Mouse (Mus musculus) right cerebral cortex, postnatal 4 days (tissue): ENCODE measurements around the gene Mtmr14.

Experiments
- DNase-seq: peaks from one replicate; pipeline ENCODE4 v3.0.0-alpha.2; 2022

Mtmr14 gene

GRCm38 (mm10) chr6:113237542-113238270 lies at the start of gene Mtmr14:
Gene Mtmr14 (plus strand): TSS chr6:113237843.
- DNase-seq = peak; percentile 99

DNA sequence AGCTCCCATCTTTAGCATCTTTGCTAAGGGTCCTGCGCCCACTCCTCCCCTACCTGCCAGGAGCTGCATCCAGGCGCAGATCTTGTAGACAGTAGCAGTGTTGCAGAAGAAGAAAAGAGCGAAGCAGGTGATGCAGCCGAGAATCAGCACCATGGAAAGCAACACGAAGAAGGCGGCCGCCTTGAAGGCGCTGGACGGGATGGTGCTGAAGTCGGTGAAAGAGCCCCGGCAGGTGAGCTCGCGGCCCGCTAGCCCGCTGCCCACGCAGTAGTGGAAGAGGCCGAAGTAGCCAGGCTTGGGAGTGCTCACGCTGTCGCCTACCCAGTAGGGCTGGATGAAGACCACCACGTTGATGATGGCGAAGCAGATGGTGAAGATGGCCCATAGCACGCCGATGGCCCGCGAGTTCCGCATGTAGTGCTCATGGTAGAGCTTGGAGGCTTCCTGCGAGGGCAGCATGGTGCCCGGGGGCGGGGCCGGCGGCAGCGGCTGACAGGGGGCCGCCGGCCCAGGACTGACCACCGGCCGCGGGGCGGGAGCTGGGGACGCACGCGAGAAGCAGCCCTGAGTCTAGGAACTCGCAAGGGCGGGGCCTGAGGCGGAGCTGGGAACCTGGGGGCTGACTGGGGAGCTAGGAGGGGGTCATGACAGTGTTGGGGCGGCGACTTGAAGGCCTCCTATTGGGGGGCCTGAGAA lies 43.7 kb upstream of the Mtmr14 start:
- peak; percentile 44 for DNase-seq

DNA sequence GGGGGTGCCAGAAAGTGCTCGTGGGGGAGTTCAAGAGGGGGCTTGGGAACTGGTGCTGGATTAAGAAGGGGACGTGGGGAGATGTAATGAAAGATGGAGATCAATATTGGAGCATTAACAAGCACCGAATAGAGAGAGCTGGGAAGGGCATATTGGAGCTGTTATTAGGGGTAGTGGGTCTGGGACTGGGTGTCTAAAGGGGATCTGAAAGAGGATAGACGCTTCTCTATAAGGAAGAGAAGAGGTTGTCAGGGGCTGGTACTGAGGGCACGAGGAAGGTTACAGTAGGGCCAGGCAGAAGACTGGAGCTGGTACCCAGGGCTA lies 43.2 kb upstream of the Mtmr14 start:
- no peak for DNase-seq

DNA sequence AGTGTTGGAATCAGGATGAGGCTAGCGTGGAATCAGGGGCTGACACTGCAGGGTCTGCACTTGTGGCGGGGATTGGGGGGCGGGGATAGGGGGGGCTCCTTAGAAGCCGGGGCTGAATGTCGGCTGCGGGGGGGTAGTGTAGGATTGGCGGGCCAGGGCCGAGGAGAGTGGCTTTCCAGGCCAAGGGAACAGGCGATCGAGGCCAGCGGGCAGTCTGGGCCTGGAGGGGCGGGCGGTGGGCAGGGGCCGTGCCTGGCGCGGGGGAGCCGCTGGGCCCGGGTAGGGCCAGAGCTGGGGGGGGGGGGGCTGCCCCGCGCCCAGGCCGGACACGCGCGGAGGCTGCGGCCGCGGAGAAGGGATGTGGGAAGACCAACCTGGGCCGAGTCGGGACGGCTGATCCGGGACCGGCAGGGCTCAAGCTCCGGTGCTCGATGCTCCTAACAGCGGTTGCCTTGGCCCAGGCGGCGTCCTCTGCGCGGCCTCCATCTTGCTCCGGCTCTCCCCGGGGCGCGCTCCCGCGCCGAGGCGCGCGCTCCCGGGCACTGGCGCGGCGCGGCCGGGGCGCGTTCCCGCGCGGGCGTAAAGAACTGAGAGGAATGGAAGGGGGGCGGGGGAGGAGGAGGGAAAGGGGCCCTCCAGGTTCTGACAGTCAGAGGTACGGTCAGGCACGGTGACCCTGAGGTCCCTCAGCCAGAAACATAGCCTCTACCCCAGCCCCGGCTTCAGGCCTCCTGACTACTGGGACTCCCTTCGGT lies 42.6 kb upstream of the Mtmr14 start, which contains the start of gene Lhfpl4:
Lhfpl4 (minus strand) TSS at position 544 of the 755 bp plus-strand sequence.
- DNase-seq = peak; percentile 76

- DNase-seq = peak; percentile 14
These were observed 42.0 kb upstream of the Mtmr14 start for GRCm38 (mm10) chr6:113195596-113195992.

DNA sequence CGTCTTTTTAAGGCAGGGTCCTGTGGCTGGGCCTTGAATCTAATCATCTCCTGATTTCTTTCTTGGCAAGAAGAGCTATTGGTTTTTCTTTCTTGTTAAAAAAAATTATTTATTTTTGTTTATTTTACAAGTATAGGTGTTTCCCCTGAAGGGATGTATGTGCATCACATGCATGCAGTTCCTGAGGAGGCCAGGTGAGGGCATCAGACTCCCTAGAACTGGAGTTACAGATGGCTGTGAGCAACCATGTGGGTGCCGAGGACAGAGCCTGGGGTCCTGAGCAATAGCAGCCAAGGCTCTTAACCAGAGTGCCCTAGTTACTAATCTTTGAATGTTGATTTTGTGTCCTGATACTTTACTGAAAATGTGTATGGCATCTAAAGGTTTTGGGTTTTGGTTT lies 21.4 kb upstream of the Mtmr14 start:
- no peak for DNase-seq

GRCm38 (mm10) chr6:113225798-113226197 lies 11.8 kb upstream of the Mtmr14 start:
- no peak for DNase-seq

- DNase-seq = no peak
These were observed 10.9 kb upstream of the Mtmr14 start for GRCm38 (mm10) chr6:113226705-113227104.

- no peak for DNase-seq
These were observed 2.5 kb upstream of the Mtmr14 start for GRCm38 (mm10) chr6:113235141-113235540.

DNA sequence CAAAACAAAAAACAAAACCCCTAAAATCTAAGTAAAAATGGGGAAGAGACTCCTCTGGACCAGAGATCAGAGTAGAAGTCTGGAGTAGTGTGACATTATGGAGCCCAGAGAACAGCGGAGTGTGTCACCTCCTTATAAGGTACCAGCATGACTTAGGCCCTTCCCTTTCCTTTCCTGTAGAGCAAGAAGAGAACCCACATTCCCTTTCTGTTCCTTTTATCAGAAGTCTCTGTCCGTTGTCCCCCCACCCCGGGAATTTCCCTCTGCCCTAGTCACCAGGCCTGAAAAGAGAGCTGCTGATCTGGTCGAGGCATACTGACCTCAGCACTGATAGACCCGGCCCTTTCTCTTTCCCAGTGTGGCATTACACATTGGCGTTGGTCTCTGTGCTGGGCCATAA lies 799 bp downstream of the Mtmr14 start:
- DNase-seq = no peak

- DNase-seq = no peak
These were observed 5.1 kb downstream of the Mtmr14 start for GRCm38 (mm10) chr6:113242753-113243152.

DNA sequence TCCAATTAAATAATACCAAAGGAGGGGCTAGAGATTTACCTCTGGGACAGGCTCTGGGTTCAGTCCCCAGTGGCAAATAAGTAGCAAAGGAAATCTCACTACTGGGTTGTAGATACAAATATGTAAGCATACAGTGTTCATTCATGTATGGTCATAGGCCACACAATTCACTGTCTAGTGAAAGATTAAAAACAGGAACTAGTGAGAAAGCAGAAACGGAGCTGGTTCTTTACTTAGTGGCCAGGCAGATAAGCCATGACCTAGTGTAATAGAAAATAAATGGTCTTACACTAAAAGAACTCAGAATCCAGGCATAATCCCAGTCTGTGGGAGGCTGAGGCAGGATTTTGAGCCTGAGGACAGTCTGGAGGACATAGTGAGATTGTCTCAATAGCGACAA lies 7.9 kb downstream of the Mtmr14 start:
- no peak for DNase-seq

DNA sequence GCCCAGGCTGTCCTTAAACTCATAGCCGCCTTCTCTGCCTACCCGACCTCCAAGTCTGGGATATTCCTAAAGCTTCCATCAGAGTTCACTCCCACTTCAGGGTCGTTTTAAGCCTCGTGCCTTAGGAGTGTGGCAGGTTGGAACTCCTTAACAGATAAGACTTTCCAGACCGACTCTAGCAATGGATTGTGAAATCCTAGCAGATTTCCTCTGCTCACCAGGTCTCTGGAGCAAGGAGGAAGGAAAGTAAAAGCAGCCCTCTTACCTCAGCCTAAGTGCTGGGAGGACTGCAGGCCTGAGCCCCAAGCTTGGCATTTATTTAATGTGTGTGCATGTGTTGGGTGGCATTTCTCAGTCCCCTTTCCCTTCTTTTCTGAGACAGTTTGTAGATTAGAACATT lies 13.1 kb downstream of the Mtmr14 start:
- no peak for DNase-seq

- DNase-seq = no peak
These were observed 14.3 kb downstream of the Mtmr14 start for GRCm38 (mm10) chr6:113251921-113252320.

DNA sequence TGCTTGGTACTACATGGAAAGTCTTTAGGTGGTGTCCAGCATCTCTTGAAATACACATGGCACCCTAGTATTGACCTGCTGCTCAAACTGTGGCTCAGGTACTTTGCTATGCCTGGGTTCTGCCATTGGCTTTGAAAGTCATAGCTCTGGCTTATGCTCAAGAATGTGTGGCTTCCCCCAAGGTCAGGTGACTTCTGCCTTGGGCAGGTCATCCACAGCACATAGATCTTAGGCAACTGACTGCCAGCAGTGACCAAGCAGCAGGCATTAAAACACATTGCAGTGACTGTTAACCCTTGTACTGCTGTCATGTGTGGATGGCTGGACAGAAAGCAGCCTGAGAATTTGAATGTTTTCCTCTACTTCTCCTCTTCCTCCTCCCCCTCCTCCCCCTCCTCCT lies 17.3 kb downstream of the Mtmr14 start:
- no peak for DNase-seq

DNA sequence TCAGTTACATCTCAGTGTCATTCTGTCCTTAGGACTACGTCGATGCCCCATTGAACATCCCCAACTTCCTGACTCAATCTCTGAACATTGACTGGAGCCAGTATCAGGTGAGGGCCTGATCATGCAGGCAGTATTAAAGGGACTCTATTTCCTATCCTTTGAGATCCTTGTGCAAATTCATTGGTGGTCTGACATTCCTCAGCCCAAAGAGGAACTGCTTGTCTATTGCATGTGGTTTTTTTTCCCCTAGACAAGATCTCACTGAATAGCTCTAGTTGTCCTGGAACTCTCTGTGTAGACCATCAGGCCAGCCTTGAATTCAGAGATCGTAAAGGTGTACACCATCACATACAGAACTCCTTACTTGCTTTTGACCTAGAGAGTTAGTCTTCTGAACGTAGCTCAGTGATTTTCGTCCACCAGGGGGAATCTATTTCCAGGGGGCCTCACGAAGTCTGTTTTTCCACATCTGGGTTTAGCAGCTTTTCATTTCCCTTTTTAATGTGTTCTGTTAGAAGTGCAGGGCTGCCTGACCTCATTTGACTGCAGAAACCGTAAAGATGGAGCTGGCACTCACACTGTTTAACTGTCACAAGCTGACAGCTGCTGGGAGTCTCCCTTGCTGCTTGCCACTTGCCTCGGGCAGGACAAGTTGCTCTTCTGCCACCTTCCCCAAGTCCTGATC lies 23.7 kb downstream of the Mtmr14 start:
- DNase-seq = no peak

- no peak for DNase-seq
These were observed 25.9 kb downstream of the Mtmr14 start for GRCm38 (mm10) chr6:113263531-113263930.

- no peak for DNase-seq
These were observed 26.8 kb downstream of the Mtmr14 start for GRCm38 (mm10) chr6:113264429-113264828.

- DNase-seq = no peak
These were observed 29.5 kb downstream of the Mtmr14 start for GRCm38 (mm10) chr6:113266996-113267655.

DNA sequence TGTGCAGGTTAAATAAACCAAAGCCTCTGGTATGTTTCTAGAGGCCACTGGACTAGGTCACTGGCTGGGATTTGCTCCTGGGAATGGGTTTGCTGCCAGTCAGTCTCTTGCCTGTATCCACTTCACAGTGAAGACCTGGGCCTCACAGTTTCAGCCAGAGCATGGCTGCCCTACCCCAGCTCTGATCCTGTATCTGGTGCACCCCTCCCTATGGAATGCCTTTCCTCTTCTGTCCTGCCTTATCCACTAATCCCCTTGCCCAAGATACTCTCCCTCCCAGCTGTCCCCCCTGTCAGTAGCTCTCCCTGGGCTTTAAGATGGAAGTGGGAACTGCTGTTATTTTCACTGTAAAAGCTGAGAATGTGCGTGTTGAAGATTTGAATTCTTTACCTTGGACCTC lies 30.3 kb downstream of the Mtmr14 start:
- no peak for DNase-seq

GRCm38 (mm10) chr6:113272365-113272764 lies 34.7 kb downstream of the Mtmr14 start:
- no peak for DNase-seq

- no peak for DNase-seq
These were observed 39.2 kb downstream of the Mtmr14 start for GRCm38 (mm10) chr6:113276846-113277245.

- no peak for DNase-seq
These were observed 44.0 kb downstream of the Mtmr14 start for GRCm38 (mm10) chr6:113281676-113282075.
